Mouse (Mus musculus) urinary bladder, adult 2 months (tissue): ENCODE measurements around the gene Rasgef1b. TPM values are rescaled to one million over a fixed set of nuclear protein-coding genes. Genes with fewer than 3 reads are reported as not detected.

Experiments used
- DNase-seq: peaks from one replicate; pipeline ENCODE4 v3.0.0; 2022; ENCODE audit warnings: low spot score
- polyA plus RNA-seq: library from polyadenylated mRNA; depleted of rRNA; stranded (reverse); fragments of >200 nt; gene quantifications from 2 replicates; pipeline ENCODE4 v1.2.3, GENCODE M21; 2012

Rasgef1b gene
- polyA plus RNA-seq, 1 experiment: 5.7 TPM

GRCm38 (mm10) chr5:99602244-99603023 is 126.4 kb downstream of the Rasgef1b start:
- DNase-seq: no peak

- DNase-seq: no peak
Observed at GRCm38 (mm10) chr5:99599376-99599775, 129.5 kb downstream of the Rasgef1b start.

GRCm38 (mm10) chr5:99598470-99599110 is 130.3 kb downstream of the Rasgef1b start:
- DNase-seq: no peak

- DNase-seq: no peak
Observed at GRCm38 (mm10) chr5:99597701-99598100, 131.2 kb downstream of the Rasgef1b start.

- DNase-seq: no peak
Observed at GRCm38 (mm10) chr5:99591348-99591747, 137.5 kb downstream of the Rasgef1b start.

- no peak for DNase-seq
Observed at GRCm38 (mm10) chr5:99590539-99590938, 138.3 kb downstream of the Rasgef1b start.

- no peak for DNase-seq
Observed at GRCm38 (mm10) chr5:99587994-99588393, 140.9 kb downstream of the Rasgef1b start.

GRCm38 (mm10) chr5:99587589-99587988 is 141.3 kb downstream of the Rasgef1b start:
- no peak for DNase-seq

GRCm38 (mm10) chr5:99586287-99586686 is 142.6 kb downstream of the Rasgef1b start:
- no peak for DNase-seq

GRCm38 (mm10) chr5:99585166-99585898 is 143.5 kb downstream of the Rasgef1b start:
- no peak for DNase-seq

GRCm38 (mm10) chr5:99584266-99584665 is 144.6 kb downstream of the Rasgef1b start:
- DNase-seq: no peak

- DNase-seq: no peak
Observed at GRCm38 (mm10) chr5:99582055-99582454, 146.8 kb downstream of the Rasgef1b start.

GRCm38 (mm10) chr5:99578692-99579091 is 150.2 kb downstream of the Rasgef1b start:
- no peak for DNase-seq

- no peak for DNase-seq
Observed at GRCm38 (mm10) chr5:99575897-99576296, 153.0 kb downstream of the Rasgef1b start.

GRCm38 (mm10) chr5:99564501-99565323 is 164.2 kb downstream of the Rasgef1b start:
- DNase-seq: no peak

GRCm38 (mm10) chr5:99562096-99562495 is 166.8 kb downstream of the Rasgef1b start:
- DNase-seq: no peak

GRCm38 (mm10) chr5:99559814-99560213 is 169.1 kb downstream of the Rasgef1b start:
- no peak for DNase-seq

- DNase-seq: no peak
Observed at GRCm38 (mm10) chr5:99558231-99558630, 170.6 kb downstream of the Rasgef1b start.

- no peak for DNase-seq
Observed at GRCm38 (mm10) chr5:99552645-99553044, 176.2 kb downstream of the Rasgef1b start.

- DNase-seq: no peak
Observed at GRCm38 (mm10) chr5:99544664-99545494, 184.0 kb downstream of the Rasgef1b start.
